Mouse (Mus musculus): ENCODE results near the gene Ncor1. TPM values are rescaled to one million over a fixed set of nuclear protein-coding genes. Genes with fewer than 3 reads are reported as not detected.

The Ncor1 gene
- polyA plus RNA-seq, 1 experiment from 2014 or later: 65.8 TPM

GRCm38 (mm10) chr11:62343002-62343401, 115.3 kb downstream of the Ncor1 start:
- peaks cover 26% of the 10 kb centered on the region for H3K36me3 ChIP-seq (ENCODE audit: control insufficient read depth, insufficient read depth, low read length)
- no peak overlapping the region for H3K27ac ChIP-seq (ENCODE audit: low read length)
- H3K4me2 ChIP-seq (ENCODE audit: low read depth, low read length): no peak overlapping the region
- no peaks in the 10 kb centered on the region for H3K27me3 ChIP-seq (ENCODE audit: control insufficient read depth, insufficient read depth, low read depth, low read length)
- H3K9me3 ChIP-seq (ENCODE audit: control insufficient read depth, low read length): no peaks in the 10 kb centered on the region
- WGBS: 92% methylated on average over 13 of the region's 13 CpGs
- no peak overlapping the region for H3K9ac ChIP-seq (ENCODE audit: low read length)
- no peak for ATAC-seq (ENCODE audit: low read depth)
- no peaks in the 10 kb centered on the region for H3K4me1 ChIP-seq (replicated peaks; ENCODE audit: control insufficient read depth, insufficient read depth, low read length)
- H3K4me3 ChIP-seq (ENCODE audit: low read length): no peak overlapping the region

DNA sequence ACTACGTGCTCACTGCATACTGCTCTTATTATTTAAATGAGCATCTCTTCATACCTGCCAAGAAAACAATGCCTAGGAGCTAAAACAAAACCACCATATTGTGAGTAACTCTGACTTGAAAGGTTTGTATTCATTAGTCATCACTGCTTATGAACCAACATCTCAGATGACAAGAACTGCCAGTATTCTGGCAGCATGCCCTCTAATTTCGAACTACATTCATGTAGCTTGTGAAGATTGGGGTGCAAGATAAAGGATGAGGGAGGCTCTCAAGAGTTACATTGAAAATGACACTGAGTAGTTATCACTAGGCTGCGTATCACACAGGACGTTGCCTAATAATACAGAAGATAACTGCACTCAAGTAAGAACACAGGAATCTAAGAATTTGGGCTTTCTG, 126.1 kb downstream of the Ncor1 start:
- no peaks in the 10 kb centered on the region for H3K27me3 ChIP-seq (ENCODE audit: control insufficient read depth, insufficient read depth, low read depth, low read length)
- no peak overlapping the region for H3K9ac ChIP-seq (ENCODE audit: low read length)
- H3K9me3 ChIP-seq (ENCODE audit: control insufficient read depth, low read length): no peaks in the 10 kb centered on the region
- H3K27ac ChIP-seq (ENCODE audit: low read length): no peak overlapping the region
- no peak for ATAC-seq (ENCODE audit: low read depth)
- 89% methylated on average over 4 of the region's 4 CpGs for WGBS
- no peak overlapping the region for H3K4me3 ChIP-seq (ENCODE audit: low read length)
- no peaks in the 10 kb centered on the region for H3K4me1 ChIP-seq (replicated peaks; ENCODE audit: control insufficient read depth, insufficient read depth, low read length)
- peaks cover 40% of the 10 kb centered on the region for H3K36me3 ChIP-seq (ENCODE audit: control insufficient read depth, insufficient read depth, low read length)
- H3K4me2 ChIP-seq (ENCODE audit: low read depth, low read length): no peak overlapping the region

- H3K4me3 ChIP-seq (ENCODE audit: low read length): no peak overlapping the region
- no peaks in the 10 kb centered on the region for H3K9me3 ChIP-seq (ENCODE audit: control insufficient read depth, low read length)
- no peak overlapping the region for H3K9ac ChIP-seq (ENCODE audit: low read length)
- 91% methylated on average over 5 of the region's 5 CpGs for WGBS
- ATAC-seq (ENCODE audit: low read depth): no peak
- H3K27me3 ChIP-seq (ENCODE audit: control insufficient read depth, insufficient read depth, low read depth, low read length): no peaks in the 10 kb centered on the region
- no peak overlapping the region for H3K27ac ChIP-seq (ENCODE audit: low read length)
- no peak overlapping the region for H3K4me2 ChIP-seq (ENCODE audit: low read depth, low read length)
- no peaks in the 10 kb centered on the region for H3K4me1 ChIP-seq (replicated peaks; ENCODE audit: control insufficient read depth, insufficient read depth, low read length)
- H3K36me3 ChIP-seq (ENCODE audit: control insufficient read depth, insufficient read depth, low read length): peaks cover 42% of the 10 kb centered on the region
These were observed 127.2 kb downstream of the Ncor1 start for GRCm38 (mm10) chr11:62331141-62331540.

DNA sequence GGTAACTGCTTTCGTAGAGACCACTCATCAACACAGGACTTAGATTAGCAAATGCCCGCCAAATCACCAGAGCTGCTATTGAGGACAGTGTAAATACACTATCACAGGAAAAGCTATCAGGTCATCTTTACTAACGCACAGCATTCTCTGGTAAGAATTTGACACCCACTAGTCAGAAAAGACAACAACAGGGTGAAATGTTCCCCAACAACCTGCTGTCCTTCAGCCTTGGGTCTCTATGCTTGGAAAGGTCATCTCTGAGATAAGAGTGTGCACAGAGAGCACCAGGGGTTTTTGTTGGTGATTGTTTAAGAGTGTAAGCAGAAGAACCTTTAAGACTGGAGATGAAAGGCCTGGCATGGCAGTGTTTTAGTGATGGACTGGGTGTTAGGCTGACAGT, 134.7 kb downstream of the Ncor1 start:
- Histone ChIP-seq H3K9me3 (ENCODE audit: control insufficient read depth, low read length) (no peaks in the 10 kb centered on the region), H3K4me1 (replicated peaks; ENCODE audit: control insufficient read depth, insufficient read depth, low read length) (no peaks in the 10 kb centered on the region), H3K9ac (ENCODE audit: low read length) (no peak overlapping the region), H3K4me2 (ENCODE audit: low read depth, low read length) (no peak overlapping the region), H3K4me3 (ENCODE audit: low read length) (no peak overlapping the region), H3K36me3 (ENCODE audit: control insufficient read depth, insufficient read depth, low read length) (peaks cover 52% of the 10 kb centered on the region), H3K27ac (ENCODE audit: low read length) (no peak overlapping the region), H3K27me3 (ENCODE audit: control insufficient read depth, insufficient read depth, low read depth, low read length) (no peaks in the 10 kb centered on the region)
- WGBS: 48% methylated on average over 3 of the region's 3 CpGs
- no peak for ATAC-seq (ENCODE audit: low read depth)

- Histone ChIP-seq H3K4me1 (replicated peaks; ENCODE audit: control insufficient read depth, insufficient read depth, low read length) (no peaks in the 10 kb centered on the region), H3K9ac (ENCODE audit: low read length) (no peak overlapping the region), H3K9me3 (ENCODE audit: control insufficient read depth, low read length) (no peaks in the 10 kb centered on the region), H3K27ac (ENCODE audit: low read length) (no peak overlapping the region), H3K27me3 (ENCODE audit: control insufficient read depth, insufficient read depth, low read depth, low read length) (no peaks in the 10 kb centered on the region), H3K4me2 (ENCODE audit: low read depth, low read length) (no peak overlapping the region), H3K4me3 (ENCODE audit: low read length) (no peak overlapping the region), H3K36me3 (ENCODE audit: control insufficient read depth, insufficient read depth, low read length) (peaks cover 63% of the 10 kb centered on the region)
- no peak for ATAC-seq (ENCODE audit: low read depth)
- whole genome bisulfite sequencing: 59% methylated on average over 3 of the region's 3 CpGs
These were observed 138.2 kb downstream of the Ncor1 start for GRCm38 (mm10) chr11:62320097-62320496.

DNA sequence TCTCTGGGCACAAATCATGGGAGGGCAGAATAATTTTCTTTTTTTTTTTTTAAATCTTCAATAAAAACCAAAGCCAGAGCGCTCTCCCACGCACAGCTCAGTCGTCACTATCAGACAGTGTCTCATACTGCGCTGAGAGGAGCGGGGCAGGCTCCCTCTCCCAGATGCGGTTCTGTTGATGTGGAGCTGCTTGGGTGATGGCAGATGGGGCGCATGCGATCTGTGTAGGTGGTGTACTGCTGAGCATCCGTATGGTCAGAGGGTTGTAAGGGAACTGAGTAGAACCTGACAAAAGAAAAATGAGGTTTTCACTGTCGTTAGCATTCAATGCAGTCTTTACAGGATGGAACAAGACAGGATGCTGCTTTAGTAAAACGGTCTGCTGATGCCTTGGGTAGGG, 140.6 kb downstream of the Ncor1 start:
- no peaks in the 10 kb centered on the region for H3K4me1 ChIP-seq (replicated peaks; ENCODE audit: control insufficient read depth, insufficient read depth, low read length)
- no peak overlapping the region for H3K4me3 ChIP-seq (ENCODE audit: low read length)
- 70% methylated on average over 11 of the region's 11 CpGs for WGBS

DNA sequence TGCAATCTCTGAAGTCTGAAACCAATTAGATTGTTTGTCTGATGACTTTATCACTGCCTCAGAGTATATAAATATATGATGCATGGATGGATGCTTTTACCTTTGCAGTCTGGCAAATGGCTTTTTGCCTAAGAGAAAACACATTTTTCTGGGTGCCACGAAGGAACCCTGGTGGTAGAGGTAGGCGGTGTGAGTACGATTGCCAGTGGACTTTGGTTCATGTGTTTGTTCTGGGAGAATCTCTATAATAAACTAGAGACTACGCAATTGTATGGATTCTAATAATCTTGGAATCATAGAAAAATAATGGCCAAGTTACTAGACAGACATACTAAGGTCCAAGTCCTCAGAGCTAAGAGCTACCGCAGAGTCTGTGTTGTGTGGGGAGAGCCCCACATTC, 143.4 kb downstream of the Ncor1 start:
- no peak for ATAC-seq (ENCODE audit: low read depth)
- Histone ChIP-seq H3K4me1 (replicated peaks; ENCODE audit: control insufficient read depth, insufficient read depth, low read length) (no peaks in the 10 kb centered on the region), H3K4me2 (ENCODE audit: low read depth, low read length) (no peak overlapping the region), H3K27ac (ENCODE audit: low read length) (no peak overlapping the region), H3K27me3 (ENCODE audit: control insufficient read depth, insufficient read depth, low read depth, low read length) (no peaks in the 10 kb centered on the region), H3K9ac (ENCODE audit: low read length) (no peak overlapping the region), H3K9me3 (ENCODE audit: control insufficient read depth, low read length) (no peaks in the 10 kb centered on the region), H3K4me3 (ENCODE audit: low read length) (no peak overlapping the region), H3K36me3 (ENCODE audit: control insufficient read depth, insufficient read depth, low read length) (peaks cover 47% of the 10 kb centered on the region)
- WGBS: 92% methylated on average over 5 of the region's 5 CpGs

More for the DNA sequence above, 140.6 kb downstream of the Ncor1 start:
- Histone ChIP-seq H3K9me3 (ENCODE audit: control insufficient read depth, low read length) (no peaks in the 10 kb centered on the region), H3K27ac (ENCODE audit: low read length) (no peak overlapping the region), H3K36me3 (ENCODE audit: control insufficient read depth, insufficient read depth, low read length) (peaks cover 67% of the 10 kb centered on the region), H3K9ac (ENCODE audit: low read length) (no peak overlapping the region), H3K27me3 (ENCODE audit: control insufficient read depth, insufficient read depth, low read depth, low read length) (no peaks in the 10 kb centered on the region), H3K4me2 (ENCODE audit: low read depth, low read length) (no peak overlapping the region)
- no peak for ATAC-seq (ENCODE audit: low read depth)

- WGBS: 90% methylated on average over 2 of the region's 2 CpGs
- Histone ChIP-seq H3K4me3 (ENCODE audit: low read length) (no peak overlapping the region), H3K36me3 (ENCODE audit: control insufficient read depth, insufficient read depth, low read length) (peaks cover 19% of the 10 kb centered on the region), H3K9me3 (ENCODE audit: control insufficient read depth, low read length) (no peaks in the 10 kb centered on the region), H3K27ac (ENCODE audit: low read length) (no peak overlapping the region), H3K4me2 (ENCODE audit: low read depth, low read length) (no peak overlapping the region), H3K4me1 (replicated peaks; ENCODE audit: control insufficient read depth, insufficient read depth, low read length) (no peaks in the 10 kb centered on the region), H3K9ac (ENCODE audit: low read length) (no peak overlapping the region), H3K27me3 (ENCODE audit: control insufficient read depth, insufficient read depth, low read depth, low read length) (no peaks in the 10 kb centered on the region)
- no peak for ATAC-seq (ENCODE audit: low read depth)
These were observed 149.0 kb downstream of the Ncor1 start for GRCm38 (mm10) chr11:62309296-62309695.

DNA sequence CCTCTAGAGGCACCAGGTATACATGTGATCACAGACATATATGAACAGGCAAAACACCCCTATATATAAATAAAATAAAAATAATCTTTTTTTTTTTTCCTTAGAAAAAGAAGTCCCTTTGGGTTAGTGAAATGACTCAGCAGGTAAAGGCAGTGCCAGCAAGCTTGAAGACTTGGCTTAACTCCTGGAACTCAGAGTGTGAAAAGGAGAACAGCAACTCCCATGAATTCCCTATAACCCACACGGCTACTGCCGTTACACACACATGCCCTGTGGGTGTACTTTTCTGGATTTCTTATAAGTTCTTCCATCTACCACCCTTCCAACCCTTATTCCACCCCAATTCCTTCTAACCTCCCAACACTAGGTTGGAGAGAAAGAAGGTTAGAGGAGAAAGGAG, 152.5 kb downstream of the Ncor1 start:
- no peak overlapping the region for H3K4me3 ChIP-seq (ENCODE audit: low read length)
- H3K9me3 ChIP-seq (ENCODE audit: control insufficient read depth, low read length): no peaks in the 10 kb centered on the region
- H3K36me3 ChIP-seq (ENCODE audit: control insufficient read depth, insufficient read depth, low read length): peaks cover 10% of the 10 kb centered on the region
- 93% methylated on average over 2 of the region's 2 CpGs for WGBS
- H3K4me1 ChIP-seq (replicated peaks; ENCODE audit: control insufficient read depth, insufficient read depth, low read length): no peaks in the 10 kb centered on the region
- no peak overlapping the region for H3K4me2 ChIP-seq (ENCODE audit: low read depth, low read length)
- no peak overlapping the region for H3K27ac ChIP-seq (ENCODE audit: low read length)
- ATAC-seq (ENCODE audit: low read depth): no peak
- H3K27me3 ChIP-seq (ENCODE audit: control insufficient read depth, insufficient read depth, low read depth, low read length): no peaks in the 10 kb centered on the region
- H3K9ac ChIP-seq (ENCODE audit: low read length): no peak overlapping the region

DNA sequence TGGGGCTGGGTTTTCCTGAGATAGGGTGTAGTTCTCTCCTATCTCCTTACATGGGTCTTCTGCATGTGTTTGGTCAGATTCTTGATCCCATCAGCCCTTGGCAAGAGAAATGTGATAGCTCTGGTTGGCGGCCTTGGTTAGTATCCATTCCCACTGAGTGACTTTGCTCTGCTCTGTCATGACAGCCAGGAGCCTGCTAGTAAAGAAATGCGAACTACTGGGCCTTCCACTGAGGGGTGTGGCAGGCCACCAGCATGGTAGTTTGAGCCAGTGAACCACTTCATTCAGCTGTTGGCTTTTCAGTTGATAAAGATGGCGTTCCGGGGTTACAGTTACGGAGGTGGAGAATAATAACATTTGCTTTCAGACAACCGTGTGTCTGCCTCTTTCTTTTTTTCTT, 159.5 kb downstream of the Ncor1 start:
- H3K4me2 ChIP-seq (ENCODE audit: low read depth, low read length): no peak overlapping the region
- ATAC-seq (ENCODE audit: low read depth): no peak
- H3K4me1 ChIP-seq (replicated peaks; ENCODE audit: control insufficient read depth, insufficient read depth, low read length): no peaks in the 10 kb centered on the region
- H3K9ac ChIP-seq (ENCODE audit: low read length): no peak overlapping the region
- H3K9me3 ChIP-seq (ENCODE audit: control insufficient read depth, low read length): no peaks in the 10 kb centered on the region
- 87% methylated on average over 6 of the region's 6 CpGs for WGBS
- H3K4me3 ChIP-seq (ENCODE audit: low read length): no peak overlapping the region
- 0 out of 2 replicates have a peak, but pooled peaks cover 5% of the 10 kb centered on the region for H3K36me3 ChIP-seq (ENCODE audit: control insufficient read depth, insufficient read depth, low read length)
- no peak overlapping the region for H3K27ac ChIP-seq (ENCODE audit: low read length)
- no peaks in the 10 kb centered on the region for H3K27me3 ChIP-seq (ENCODE audit: control insufficient read depth, insufficient read depth, low read depth, low read length)

Measured in lung, embryonic 16.5 days (tissue).